10 mouse cellular contexts compared by ENCODE assay signal in genomic region chr4:129934177-129934855, GRCm38 (mm10). TPM values are rescaled to one million over a fixed set of nuclear protein-coding genes. Genes with fewer than 3 reads are reported as not detected.
DNase-seq lines count a peak whose midpoint lies in the region; ATAC-seq lines count a peak whose summit lies in the region.
"Had no signal": no experiment of that assay in that cellular context is flagged by ENCODE, and none has a peak within 500 bp of the region (broad histone marks: within the 10 kb centered on the region; RNA-seq: fewer than 3 reads in every experiment).

No protein-coding gene starts in this region.

- no peak overlapping the region for H3K9ac ChIP-seq in hindbrain, embryonic 12.5 days
- no peak overlapping the region for H3K9ac ChIP-seq in hindbrain, embryonic 13.5 days
- H3K9ac ChIP-seq in intestine, embryonic 15.5 days = no peak overlapping the region

- no peak overlapping the region for H3K4me3 ChIP-seq in hindbrain, embryonic 12.5 days
- H3K4me3 ChIP-seq in hindbrain, embryonic 13.5 days = no peak overlapping the region
- no peak overlapping the region for H3K4me3 ChIP-seq in intestine, embryonic 15.5 days (replicated peaks)

- H3K9me3 ChIP-seq in hindbrain, embryonic 12.5 days (replicated peaks) = no peaks in the 10 kb centered on the region
- no peaks in the 10 kb centered on the region for H3K9me3 ChIP-seq in hindbrain, embryonic 13.5 days
- no peaks in the 10 kb centered on the region for H3K9me3 ChIP-seq in intestine, embryonic 15.5 days

- no peak overlapping the region for H3K27ac ChIP-seq in hindbrain, embryonic 12.5 days
- H3K27ac ChIP-seq in hindbrain, embryonic 13.5 days = no peak overlapping the region
- H3K27ac ChIP-seq in intestine, embryonic 15.5 days = no peak overlapping the region

- H3K27me3 ChIP-seq in hindbrain, embryonic 12.5 days = no peaks in the 10 kb centered on the region
- H3K27me3 ChIP-seq in hindbrain, embryonic 13.5 days = 0 out of 2 replicates have a peak, but pooled peaks cover 5% of the 10 kb centered on the region
- H3K27me3 ChIP-seq in intestine, embryonic 15.5 days (replicated peaks) = no peaks in the 10 kb centered on the region

- peaks cover 11% of the 10 kb centered on the region; the same call in 1 of the 2 replicates for H3K4me1 ChIP-seq in hindbrain, embryonic 12.5 days
- peaks cover 10% of the 10 kb centered on the region for H3K4me1 ChIP-seq in hindbrain, embryonic 13.5 days (replicated peaks)
- H3K4me1 ChIP-seq in intestine, embryonic 15.5 days (replicated peaks) = no peaks in the 10 kb centered on the region; the same call in 1 of the 2 replicates

- peak; percentile 55 to 73 for DNase-seq in frontal cortex, postnatal 10 days (ENCODE audit: low spot score in 2 of 2)
- peak; percentile 49 to 78 for DNase-seq in left cerebral cortex, postnatal 10 days (ENCODE audit: extremely low spot score in 1 of 2, low spot score in 2 of 2)
- peak; percentile 57 for DNase-seq in right cerebral cortex, postnatal 14 days
- DNase-seq in ovary, postnatal 36 days (ENCODE audit: low spot score) = no peak
- DNase-seq: heart, postnatal 10 days; lung, adult 2 months had no signal

- intact Hi-C loops in left cerebral cortex, postnatal 10 days (cut with DNase I) = no loop called here

- 67% methylated on average over 16 of the region's 16 CpGs for WGBS in hindbrain, embryonic 12.5 days
- WGBS in hindbrain, embryonic 13.5 days = 66% methylated on average over 16 of the region's 16 CpGs
- 57% methylated on average over 16 of the region's 16 CpGs for WGBS in intestine, embryonic 15.5 days

- H3K36me3 ChIP-seq in hindbrain, embryonic 12.5 days = no peaks in the 10 kb centered on the region
- no peaks in the 10 kb centered on the region for H3K36me3 ChIP-seq in hindbrain, embryonic 13.5 days
- H3K36me3 ChIP-seq in intestine, embryonic 15.5 days = no peaks in the 10 kb centered on the region

- ATAC-seq in hindbrain, embryonic 12.5 days (ENCODE audit: low FRiP score) = peak; percentile 46
- ATAC-seq in hindbrain, embryonic 13.5 days (ENCODE audit: low FRiP score) = no peak
- no peak for ATAC-seq in CD4-positive, CD25-positive, alpha-beta regulatory T cell, adult 4 months
- ATAC-seq in intestine, embryonic 15.5 days = no peak

- H3K4me2 ChIP-seq in hindbrain, embryonic 12.5 days (replicated peaks) = no peak overlapping the region
- H3K4me2 ChIP-seq in hindbrain, embryonic 13.5 days = no peak overlapping the region
- H3K4me2 ChIP-seq in intestine, embryonic 15.5 days (replicated peaks) = no peak overlapping the region

RNA-seq across cellular contexts. Expression of gene Spocd1, which starts 5.3 kb away (rescaled TPM):
- 0.06 TPM in 1 of 2 replicates, not detected in the other for polyA plus RNA-seq in hindbrain, embryonic 12.5 days (2016; fragmentation: Nextera tagmentation; extraction: Ambion mirVana)
- not detected in 2 replicates for polyA plus RNA-seq in hindbrain, embryonic 13.5 days (2015; fragmentation: Nextera tagmentation; extraction: Ambion mirVana)
- total RNA-seq in left cerebral cortex, postnatal 10 days (2021) = under 1 TPM in 1 of 2 experiments, not detected in 1; 0.24 TPM
- not detected for polyA plus RNA-seq in CD4-positive, CD25-positive, alpha-beta regulatory T cell, adult 4 months (2017; shearing (Covaris generic))
- 0.09 TPM in 1 of 2 replicates, not detected in the other for polyA plus RNA-seq in intestine, embryonic 15.5 days (2015; fragmentation: Nextera tagmentation; extraction: Ambion mirVana)
- polyA plus RNA-seq: lung, adult 2 months had no signal

RNA-seq across cellular contexts. Expression of gene Adgrb2, which starts 50.4 kb away (rescaled TPM):
- 10.3 and 12.6 TPM in 2 replicates for polyA plus RNA-seq in hindbrain, embryonic 12.5 days (2016; fragmentation: Nextera tagmentation; extraction: Ambion mirVana)
- 9.3 and 11.3 TPM in 2 replicates for polyA plus RNA-seq in hindbrain, embryonic 13.5 days (2015; fragmentation: Nextera tagmentation; extraction: Ambion mirVana)
- total RNA-seq in left cerebral cortex, postnatal 10 days (2021) = 100 to 1,000 TPM; 295 to 296 TPM
- under 1 TPM in 1 of 2 experiments, not detected in 1; 0.34 TPM for polyA plus RNA-seq in CD4-positive, CD25-positive, alpha-beta regulatory T cell, adult 4 months (2017; shearing (Covaris generic))
- 2.2 and 2.6 TPM in 2 replicates for polyA plus RNA-seq in intestine, embryonic 15.5 days (2015; fragmentation: Nextera tagmentation; extraction: Ambion mirVana)
